ENCODE assay signal across 9 mouse cellular contexts in genomic region chrX:102059437-102059836, GRCm38 (mm10). TPM values are rescaled to one million over a fixed set of nuclear protein-coding genes. Genes with fewer than 3 reads are reported as not detected.
DNase-seq lines count a peak whose midpoint lies in the region; ATAC-seq and TF ChIP-seq lines count a peak whose summit lies in the region.
"Had no signal": no experiment of that assay in that cellular context is flagged by ENCODE, and none has a peak within 500 bp of the region (broad histone marks: within the 10 kb centered on the region; RNA-seq: fewer than 3 reads in every experiment).

No protein-coding gene starts in this region.

- no peaks in the 10 kb centered on the region for H3K9me3 ChIP-seq in midbrain, postnatal 0 days (ENCODE audit: low read length)
- H3K9me3 ChIP-seq in midbrain, embryonic 15.5 days, result no peaks in the 10 kb centered on the region
- no peaks in the 10 kb centered on the region for H3K9me3 ChIP-seq in liver, embryonic 11.5 days (ENCODE audit: control insufficient read depth, low read length)

- no peak overlapping the region for H3K4me3 ChIP-seq in midbrain, postnatal 0 days (ENCODE audit: low read depth, low read length)
- H3K4me3 ChIP-seq in midbrain, embryonic 15.5 days, result no peak overlapping the region
- no peak overlapping the region for H3K4me3 ChIP-seq in liver, embryonic 11.5 days (ENCODE audit: low read depth, low read length)

- no peaks in the 10 kb centered on the region for H3K4me1 ChIP-seq in midbrain, postnatal 0 days (ENCODE audit: insufficient read depth, low read length)
- H3K4me1 ChIP-seq in midbrain, embryonic 15.5 days, result peaks cover 4% of the 10 kb centered on the region
- no peaks in the 10 kb centered on the region for H3K4me1 ChIP-seq in liver, embryonic 11.5 days (replicated peaks; ENCODE audit: control insufficient read depth, insufficient read depth, low read length)

- no peaks in the 10 kb centered on the region for H3K27me3 ChIP-seq in midbrain, postnatal 0 days (ENCODE audit: insufficient read depth, low read length)
- H3K27me3 ChIP-seq in midbrain, embryonic 15.5 days (replicated peaks), result no peaks in the 10 kb centered on the region
- no peaks in the 10 kb centered on the region; the same call in 1 of the 2 replicates for H3K27me3 ChIP-seq in liver, embryonic 11.5 days (replicated peaks; ENCODE audit: control insufficient read depth, insufficient read depth, low read length)

- H3K4me2 ChIP-seq in midbrain, postnatal 0 days (ENCODE audit: low read depth, low read length, poor library complexity, severe bottlenecking), result no peak overlapping the region
- no peak overlapping the region for H3K4me2 ChIP-seq in midbrain, embryonic 15.5 days
- no peak overlapping the region for H3K4me2 ChIP-seq in liver, embryonic 11.5 days

- DNase-seq in cerebellum, postnatal 10 days, result peak; percentile 52 to 69
- DNase-seq in cerebellum, postnatal 4 days (ENCODE audit: low spot score in 2 of 2), result no peak
- DNase-seq in midbrain, postnatal 0 days (ENCODE audit: low spot score), result peak; percentile 20
- no peak for DNase-seq in liver, embryonic 11.5 days (ENCODE audit: low spot score)
- peak; percentile 40 for DNase-seq in thymus, postnatal 0 days (ENCODE audit: low spot score)
- no peak for DNase-seq in left cerebral cortex, adult 11 months (ENCODE audit: low spot score)
- DNase-seq in frontal cortex, postnatal 10 days (ENCODE audit: low spot score in 2 of 2), result no peak

- ATAC-seq in midbrain, postnatal 0 days (ENCODE audit: low FRiP score), result no peak
- no peak for ATAC-seq in midbrain, embryonic 15.5 days (replicated peaks)
- 0 out of 2 replicates have a peak, but pooled peaks have one; percentile 53 for ATAC-seq in liver, embryonic 11.5 days (replicated peaks; ENCODE audit: low FRiP score)
- ATAC-seq: Patski had no signal

- peak; percentile 71 for TF ChIP-seq CTCF in midbrain, postnatal 0 days (IDR thresholded peaks at IDR 0.05)

- WGBS in midbrain, postnatal 0 days, result 58% methylated on average over 9 of the region's 9 CpGs
- 65% methylated on average over 9 of the region's 9 CpGs for WGBS in midbrain, embryonic 15.5 days
- WGBS in liver, embryonic 11.5 days, result 53% methylated on average over 9 of the region's 9 CpGs

- no peak overlapping the region for H3K9ac ChIP-seq in midbrain, postnatal 0 days (replicated peaks; ENCODE audit: low read length, poor library complexity, severe bottlenecking)
- H3K9ac ChIP-seq in midbrain, embryonic 15.5 days, result no peak overlapping the region
- no peak overlapping the region for H3K9ac ChIP-seq in liver, embryonic 11.5 days (ENCODE audit: low read depth, low read length)

- H3K27ac ChIP-seq in midbrain, postnatal 0 days (ENCODE audit: low read depth, low read length), result no peak overlapping the region
- H3K27ac ChIP-seq in midbrain, embryonic 15.5 days, result no peak overlapping the region
- no peak overlapping the region for H3K27ac ChIP-seq in liver, embryonic 11.5 days (ENCODE audit: low read depth, low read length)

- H3K36me3 ChIP-seq in midbrain, postnatal 0 days (ENCODE audit: insufficient read depth, low read length), result no peaks in the 10 kb centered on the region
- H3K36me3 ChIP-seq in midbrain, embryonic 15.5 days (replicated peaks), result no peaks in the 10 kb centered on the region
- no peaks in the 10 kb centered on the region for H3K36me3 ChIP-seq in liver, embryonic 11.5 days (ENCODE audit: control insufficient read depth, insufficient read depth, low read length)

RNA-seq across cellular contexts. Expression of gene Rtl5, which starts 11.7 kb away (rescaled TPM):
- 45.8 and 50.0 TPM in 2 replicates for total RNA-seq in midbrain, postnatal 0 days (2014; rRNA removed)
- 6.2 and 7.5 TPM in 2 replicates for polyA plus RNA-seq in midbrain, postnatal 0 days (2015; fragmentation: Nextera tagmentation; extraction: Ambion mirVana)
- 9.4 and 11.6 TPM in 2 replicates for polyA plus RNA-seq in midbrain, embryonic 15.5 days (2015; fragmentation: Nextera tagmentation; extraction: Ambion mirVana)
- 0.34 and 0.47 TPM in 2 replicates for polyA plus RNA-seq in liver, embryonic 11.5 days (2014; fragmentation: Nextera tagmentation; extraction: Ambion mirVana)
- polyA plus RNA-seq in thymus, postnatal 0 days (2015; fragmentation: Nextera tagmentation; extraction: Ambion mirVana), result 0.13 and 0.18 TPM in 2 replicates

RNA-seq across cellular contexts. Expression of gene Pin4, which starts 59.8 kb away (rescaled TPM):
- 7.7 and 17.8 TPM in 2 replicates for total RNA-seq in midbrain, postnatal 0 days (2014; rRNA removed)
- polyA plus RNA-seq in midbrain, postnatal 0 days (2015; fragmentation: Nextera tagmentation; extraction: Ambion mirVana), result 41.1 and 54.6 TPM in 2 replicates
- 63.9 and 71.5 TPM in 2 replicates for polyA plus RNA-seq in midbrain, embryonic 15.5 days (2015; fragmentation: Nextera tagmentation; extraction: Ambion mirVana)
- 75.7 and 82.0 TPM in 2 replicates for polyA plus RNA-seq in liver, embryonic 11.5 days (2014; fragmentation: Nextera tagmentation; extraction: Ambion mirVana)
- polyA plus RNA-seq in thymus, postnatal 0 days (2015; fragmentation: Nextera tagmentation; extraction: Ambion mirVana), result 68.0 and 70.3 TPM in 2 replicates

Comparison
In these comparisons a context has a peak if more than half of its experiments do, and no peak if none do; other contexts are left out.
1. DNase-seq: peak in cerebellum, postnatal 10 days (2 of 2), midbrain, postnatal 0 days (single experiment) and thymus, postnatal 0 days (single experiment); none in cerebellum, postnatal 4 days (0 of 2), liver, embryonic 11.5 days (single experiment), left cerebral cortex, adult 11 months (single experiment) and frontal cortex, postnatal 10 days (0 of 2).